ENCODE assay signal across 18 mouse cellular contexts in the genomic region with DNA sequence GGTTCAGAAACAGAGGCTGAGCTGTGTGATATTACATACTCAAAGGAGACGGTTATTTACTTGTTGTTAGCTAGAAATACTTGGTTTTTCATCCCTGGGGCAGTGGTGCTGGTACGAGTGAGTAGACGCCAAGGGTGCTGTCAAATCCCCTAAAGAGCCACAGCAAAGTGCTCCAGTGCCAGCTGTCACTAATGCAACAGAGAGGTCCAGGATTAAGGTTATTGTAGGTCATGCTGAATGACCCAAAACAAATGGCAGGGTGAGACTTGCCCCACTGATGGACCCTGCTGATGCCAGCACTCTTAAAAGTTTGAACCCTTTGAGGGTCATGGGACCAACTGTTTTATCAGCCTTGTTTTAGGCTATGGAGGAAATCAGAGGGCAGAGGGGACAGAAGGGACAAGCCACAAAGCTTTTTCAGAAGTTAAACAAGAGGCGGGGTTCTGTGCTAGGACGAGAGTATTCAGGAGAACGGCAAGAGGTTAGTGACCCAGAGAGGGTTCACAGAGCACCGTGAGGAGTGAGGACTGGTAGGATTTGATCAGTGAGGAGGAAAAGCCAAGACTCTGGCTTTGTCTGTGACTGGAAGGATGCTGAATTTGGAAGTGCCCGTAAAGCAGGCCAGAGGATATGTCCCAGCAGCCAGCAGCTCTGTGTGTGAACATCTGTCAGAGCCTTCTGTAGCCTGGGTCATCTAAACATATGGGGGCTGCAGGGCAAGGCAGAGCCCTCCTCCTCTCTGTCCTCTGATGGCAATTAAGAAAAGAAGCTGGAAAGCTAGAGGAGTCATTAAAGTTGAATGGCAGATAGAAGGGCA. TPM values are rescaled to one million over a fixed set of nuclear protein-coding genes. Genes with fewer than 3 reads are reported as not detected.
A peak's percentile ranks its signal among the peaks of the same experiment; 100 is the strongest.
DNase-seq lines count a peak whose midpoint lies in the region; ATAC-seq lines count a peak whose summit lies in the region.
"Had no signal": no experiment of that assay in that cellular context is flagged by ENCODE, and none has a peak within 500 bp of the region (broad histone marks: within the 10 kb centered on the region; RNA-seq: fewer than 3 reads in every experiment).

No protein-coding gene starts in this region.

- peak; percentile 6 for ATAC-seq in kidney, embryonic 15.5 days (replicated peaks; ENCODE audit: low FRiP score)
- 0 out of 2 replicates have a peak, but pooled peaks have one; percentile 25 for ATAC-seq in hindbrain, embryonic 15.5 days (ENCODE audit: low FRiP score, low read depth)
- ATAC-seq: activated CD4-positive, CD25-positive, alpha-beta regulatory T cell, adult 4 months had no signal

- H3K36me3 ChIP-seq in kidney, embryonic 15.5 days, result no peaks in the 10 kb centered on the region
- H3K36me3 ChIP-seq in hindbrain, embryonic 15.5 days, result no peaks in the 10 kb centered on the region
- H3K36me3 ChIP-seq: heart, embryonic 10.5 days had no signal

- peaks cover 10% of the 10 kb centered on the region; the same call in 1 of the 2 replicates for H3K27me3 ChIP-seq in kidney, embryonic 15.5 days
- no peaks in the 10 kb centered on the region; the same call in 1 of the 2 replicates for H3K27me3 ChIP-seq in hindbrain, embryonic 15.5 days
- H3K27me3 ChIP-seq: CH12.LX had no signal

- H3K9ac ChIP-seq in kidney, embryonic 15.5 days, result no peak overlapping the region
- H3K9ac ChIP-seq in hindbrain, embryonic 15.5 days, result no peak overlapping the region
- H3K9ac ChIP-seq: liver, embryonic 14.5 days had no signal

- H3K4me2 ChIP-seq in kidney, embryonic 15.5 days, result no peak overlapping the region
- no peak overlapping the region for H3K4me2 ChIP-seq in hindbrain, embryonic 15.5 days

- no peak overlapping the region for H3K27ac ChIP-seq in kidney, embryonic 15.5 days
- H3K27ac ChIP-seq in hindbrain, embryonic 15.5 days (replicated peaks), result peak overlapping the region; percentile 11; the same call in 1 of the 2 replicates
- H3K27ac ChIP-seq: heart, embryonic 10.5 days; liver, embryonic 14.5 days had no signal

- 14% methylated on average over 8 of the region's 8 CpGs for WGBS in kidney, embryonic 15.5 days
- 22% methylated on average over 8 of the region's 8 CpGs for WGBS in hindbrain, embryonic 15.5 days

- no peak overlapping the region for H3K4me3 ChIP-seq in kidney, embryonic 15.5 days (replicated peaks)
- H3K4me3 ChIP-seq in hindbrain, embryonic 15.5 days, result no peak overlapping the region
- H3K4me3 ChIP-seq: erythroblast, embryonic 14.5 days; heart, embryonic 10.5 days had no signal

- H3K4me1 ChIP-seq in kidney, embryonic 15.5 days, result peaks cover 49% of the 10 kb centered on the region
- peaks cover 36% of the 10 kb centered on the region for H3K4me1 ChIP-seq in hindbrain, embryonic 15.5 days (replicated peaks)

- DNase-seq in embryo, embryonic 10 days (ENCODE audit: low spot score), result peak; percentile 46
- DNase-seq in embryo, embryonic 11 days, result no peak
- no peak for DNase-seq in kidney, adult 8-10 months
- DNase-seq in embryo, embryonic 10.5 days (ENCODE audit: low spot score), result peak; percentile 47
- no peak for DNase-seq in cerebellum, postnatal 14 days
- no peak for DNase-seq in ovary, postnatal 36 days (ENCODE audit: low spot score)
- DNase-seq: adrenal gland, postnatal 36 days; cerebellum, postnatal 36 days; gastrocnemius, postnatal 10 days; heart, postnatal 36 days; spleen, adult 18-20 months had no signal

- H3K9me3 ChIP-seq in kidney, embryonic 15.5 days (replicated peaks), result no peaks in the 10 kb centered on the region
- no peaks in the 10 kb centered on the region for H3K9me3 ChIP-seq in hindbrain, embryonic 15.5 days
- H3K9me3 ChIP-seq: heart, embryonic 10.5 days had no signal

RNA-seq across cellular contexts. Expression of gene Fam83f, which starts 13.3 kb away (rescaled TPM):
- polyA plus RNA-seq in kidney, embryonic 15.5 days (2015; fragmentation: Nextera tagmentation; extraction: Ambion mirVana), result 3.8 and 4.1 TPM in 2 replicates
- polyA plus RNA-seq in hindbrain, embryonic 15.5 days (2015; fragmentation: Nextera tagmentation; extraction: Ambion mirVana), result 0.09 and 0.35 TPM in 2 replicates
- polyA plus RNA-seq: activated CD4-positive, CD25-positive, alpha-beta regulatory T cell, adult 4 months; erythroblast, embryonic 14.5 days had no signal

RNA-seq across cellular contexts. Expression of gene Tnrc6b, which starts 26.1 kb away (rescaled TPM):
- 29.0 and 33.5 TPM in 2 replicates for polyA plus RNA-seq in kidney, embryonic 15.5 days (2015; fragmentation: Nextera tagmentation; extraction: Ambion mirVana)
- polyA plus RNA-seq in hindbrain, embryonic 15.5 days (2015; fragmentation: Nextera tagmentation; extraction: Ambion mirVana), result 31.7 and 37.6 TPM in 2 replicates

Comparison
In these comparisons a context has a peak if more than half of its experiments do, and no peak if none do; other contexts are left out.
1. DNase-seq: peak in embryo, embryonic 10 days (single experiment) and embryo, embryonic 10.5 days (single experiment); none in embryo, embryonic 11 days (single experiment), kidney, adult 8-10 months (0 of 2), cerebellum, postnatal 14 days (0 of 2) and ovary, postnatal 36 days (single experiment).